In the genomic region with DNA sequence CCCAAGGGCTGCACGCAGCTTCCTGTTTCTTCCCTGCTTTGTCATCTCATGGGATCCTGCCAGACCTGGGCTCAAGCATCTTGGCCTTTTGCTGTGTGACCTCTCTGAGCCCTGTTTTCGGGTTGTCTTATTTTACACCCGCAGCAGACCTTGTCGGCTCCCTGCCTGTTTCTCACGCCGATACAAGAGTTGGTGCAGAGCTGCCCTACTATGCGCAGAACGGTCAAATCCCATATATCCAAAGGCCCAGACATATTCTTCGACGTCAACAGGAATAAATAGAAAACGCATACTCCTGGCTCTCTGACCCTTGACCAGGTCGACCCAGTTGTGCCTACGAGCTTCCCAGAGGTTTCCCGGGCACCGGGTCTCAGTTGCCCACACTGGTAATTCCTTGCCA, we compare ENCODE assay signal across 9 mouse cellular contexts. TPM values are rescaled to one million over a fixed set of nuclear protein-coding genes. Genes with fewer than 3 reads are reported as not detected.
DNase-seq lines count a peak whose midpoint lies in the region; ATAC-seq and TF ChIP-seq lines count a peak whose summit lies in the region.
"Had no signal": no experiment of that assay in that cellular context is flagged by ENCODE, and none has a peak within 500 bp of the region (broad histone marks: within the 10 kb centered on the region; RNA-seq: fewer than 3 reads in every experiment).

No protein-coding gene starts in this region.

- intact Hi-C loops in gastrocnemius, adult 2 months (cut with DNase I): loop anchor here (1.0 kb wide), 2 partner anchors 41 to 46 kb away; a partner anchor contains a TSS
- intact Hi-C loops in gastrocnemius, postnatal 14 days (cut with DNase I; ENCODE audit: low total_unique reads): no loop called here

- no peak overlapping the region for H3K9ac ChIP-seq in CH12.LX (ENCODE audit: insufficient read depth, low read depth)
- no peak overlapping the region for H3K9ac ChIP-seq in forebrain, postnatal 0 days
- no peak overlapping the region for H3K9ac ChIP-seq in liver, embryonic 16.5 days (ENCODE audit: low read depth, low read length)

- H3K4me2 ChIP-seq in CH12.LX (ENCODE audit: insufficient read depth, low read depth, poor library complexity, severe bottlenecking): no peak overlapping the region
- H3K4me2 ChIP-seq in forebrain, postnatal 0 days (ENCODE audit: low read depth): peak overlapping the region; percentile 44
- peak overlapping the region; percentile 53; the same call in 1 of the 2 replicates for H3K4me2 ChIP-seq in liver, embryonic 16.5 days (ENCODE audit: low read depth, low read length)

- H3K27ac ChIP-seq in gastrocnemius, adult 2 months: peak overlapping the region; percentile 80
- H3K27ac ChIP-seq in CH12.LX (ENCODE audit: insufficient read depth, low read depth): no peak overlapping the region
- peak overlapping the region; percentile 41; the same call in 1 of the 2 replicates for H3K27ac ChIP-seq in forebrain, postnatal 0 days (ENCODE audit: low read depth, low read length)
- 0 out of 2 replicates have a peak overlapping the region, but pooled peaks have one; percentile 41 for H3K27ac ChIP-seq in liver, embryonic 16.5 days (ENCODE audit: low read length)

- 83% methylated on average over 15 of the region's 15 CpGs for WGBS in forebrain, postnatal 0 days
- 64% methylated on average over 15 of the region's 15 CpGs for WGBS in liver, embryonic 16.5 days (ENCODE audit: insufficient replicate concordance)

- no peaks in the 10 kb centered on the region for H3K79me2 ChIP-seq in CH12.LX (replicated peaks; ENCODE audit: control insufficient read depth, extremely low read depth, insufficient read depth, poor library complexity, severe bottlenecking)

- no peaks in the 10 kb centered on the region for H3K9me3 ChIP-seq in CH12.LX (replicated peaks; ENCODE audit: low read length)
- no peaks in the 10 kb centered on the region for H3K9me3 ChIP-seq in forebrain, postnatal 0 days (ENCODE audit: low read length)
- H3K9me3 ChIP-seq in liver, embryonic 16.5 days (replicated peaks; ENCODE audit: control insufficient read depth, low read length): no peaks in the 10 kb centered on the region

- in situ Hi-C loops in CH12.LX (cut with MboI; ENCODE audit: low pct_ligation_motif_present, low pct_unique_long_range_greater_than_20kb, low sequenced_read_pairs): loop anchor here (5.0 kb wide), 1 partner anchor 47 kb away; a partner anchor contains a TSS

- no peaks in the 10 kb centered on the region for H3K36me3 ChIP-seq in CH12.LX (replicated peaks in 1 of 2; ENCODE audit: control insufficient read depth in 1 of 2, insufficient read depth in 1 of 2, low read length in 1 of 2)
- H3K36me3 ChIP-seq in forebrain, postnatal 0 days (ENCODE audit: insufficient read depth): peaks cover 8% of the 10 kb centered on the region; the same call in 1 of the 2 replicates
- H3K36me3 ChIP-seq in liver, embryonic 16.5 days (ENCODE audit: control insufficient read depth, insufficient read depth): no peaks in the 10 kb centered on the region

- TF ChIP-seq CTCF in gastrocnemius, adult 2 months (IDR thresholded peaks at IDR 0.05): no peak
- no peak for TF ChIP-seq CTCF in CH12.LX (conservative IDR thresholded peaks at IDR 0.05 in 1 of 2, IDR thresholded peaks at IDR 0.05 in 1 of 2; ENCODE audit: low read depth in 2 of 2, low read length in 2 of 2)
- TF ChIP-seq CTCF in forebrain, postnatal 0 days (IDR thresholded peaks at IDR 0.05; ENCODE audit: low read depth): no peak

- no peak for TF ChIP-seq EP300 in CH12.LX (IDR thresholded peaks at IDR 0.05; ENCODE audit: low read length)

- no peak for TF ChIP-seq POLR2A in CH12.LX (IDR thresholded peaks at IDR 0.05; ENCODE audit: low read depth, low read length)

- dilution Hi-C loops in CH12.LX (cut with MboI; ENCODE audit: extremely low pct_ligation_motif_present, extremely low pct_unique_long_range_greater_than_20kb, low sequenced_read_pairs): loop anchor here (25.0 kb wide), 1 partner anchor 93 kb away; a partner anchor contains a TSS

- H3K27me3 ChIP-seq in CH12.LX (replicated peaks): peaks cover 22% of the 10 kb centered on the region
- no peaks in the 10 kb centered on the region for H3K27me3 ChIP-seq in forebrain, postnatal 0 days (ENCODE audit: insufficient read depth, low read length)
- no peaks in the 10 kb centered on the region for H3K27me3 ChIP-seq in liver, embryonic 16.5 days (ENCODE audit: control insufficient read depth, insufficient read depth, low read depth, low read length)

- H3K4me1 ChIP-seq in CH12.LX (ENCODE audit: control insufficient read depth in 1 of 2, insufficient read depth in 2 of 2): peaks cover 0 to 17% of the 10 kb centered on the region in 2 experiments; a peak in 2 of 4 replicates
- no peaks in the 10 kb centered on the region for H3K4me1 ChIP-seq in forebrain, postnatal 0 days (ENCODE audit: insufficient read depth)
- H3K4me1 ChIP-seq in liver, embryonic 16.5 days (ENCODE audit: control insufficient read depth, low read depth, low read length): peaks cover 3% of the 10 kb centered on the region; the same call in 1 of the 2 replicates

- no peak for ATAC-seq in forebrain, postnatal 0 days
- no peak for ATAC-seq in liver, embryonic 16.5 days (ENCODE audit: low read depth)

- H3K4me3 ChIP-seq in gastrocnemius, adult 2 months: peak overlapping the region; percentile 59
- H3K4me3 ChIP-seq in CH12.LX (replicated peaks in 1 of 3; ENCODE audit: low read depth in 2 of 3, low read length in 2 of 3, poor library complexity in 1 of 3): peak overlapping the region in 2 of 3 experiments; percentile 32 to 55
- no peak overlapping the region for H3K4me3 ChIP-seq in forebrain, postnatal 0 days (ENCODE audit: low read depth, low read length)
- no peak overlapping the region for H3K4me3 ChIP-seq in liver, embryonic 16.5 days (ENCODE audit: low read depth, low read length)

- no peak for TF ChIP-seq RAD21 in CH12.LX (IDR thresholded peaks at IDR 0.05; ENCODE audit: low read depth, low read length)

- DNase-seq in gastrocnemius, adult 2 months: no peak
- DNase-seq in gastrocnemius, postnatal 14 days: no peak
- no peak for DNase-seq in CH12.LX (ENCODE audit: extremely low read depth)
- DNase-seq in forebrain, postnatal 0 days: no peak
- DNase-seq in cerebellum, adult 9-10 months: no peak
- DNase-seq in right cerebral cortex, postnatal 36 days (ENCODE audit: low spot score in 2 of 2): no peak
- no peak for DNase-seq in gastrocnemius, postnatal 25 days

TF ChIP-seq in CH12.LX, 34 proteins besides CTCF, POLR2A, EP300 and RAD21:
- TF ChIP-seq USF1 (IDR thresholded peaks at IDR 0.05; ENCODE audit: low read depth, low read length) (no peak), ZKSCAN1 (IDR thresholded peaks at IDR 0.05; ENCODE audit: borderline replicate concordance, low read depth, low read length) (peak; percentile 74)

RNA-seq across cellular contexts. Expression of a gene that starts 40.3 kb away (rescaled TPM):
- total RNA-seq in gastrocnemius, adult 2 months (2021): 10 to 100 TPM; 19.6 to 24.6 TPM
- total RNA-seq in gastrocnemius, postnatal 14 days (2021): 10 to 100 TPM; 29.2 to 35.1 TPM
- total RNA-seq in CH12.LX (2012; rRNA removed) (0.67 and 0.93 TPM in 2 replicates), CH12.LX (2014; rRNA removed) (0.76 and 0.85 TPM in 2 replicates)
- 3.6 and 4.6 TPM in 2 replicates for polyA plus RNA-seq in CH12.LX (2012; ENCODE audit: insufficient read length, low read depth)
- total RNA-seq in forebrain, postnatal 0 days (2014; rRNA removed): 9.2 and 10.9 TPM in 2 replicates
- 2.7 and 3.3 TPM in 2 replicates for polyA plus RNA-seq in forebrain, postnatal 0 days (2015; fragmentation: Nextera tagmentation; extraction: Ambion mirVana)
- polyA plus RNA-seq in liver, embryonic 16.5 days (2015; fragmentation: Nextera tagmentation; extraction: Ambion mirVana): 2.6 and 3.4 TPM in 2 replicates
- 10 to 100 TPM; 25.7 to 28.0 TPM for total RNA-seq in gastrocnemius, postnatal 25 days (2021)

RNA-seq across cellular contexts. Expression of a gene that starts 46.0 kb away (rescaled TPM):
- total RNA-seq in gastrocnemius, adult 2 months (2021): not detected
- not detected for total RNA-seq in gastrocnemius, postnatal 14 days (2021)
- total RNA-seq in CH12.LX (2012; rRNA removed) (not detected in 2 replicates), CH12.LX (2014; rRNA removed) (not detected in 2 replicates)
- not detected in 2 replicates for polyA plus RNA-seq in CH12.LX (2012; ENCODE audit: insufficient read length, low read depth)
- not detected in 2 replicates for total RNA-seq in forebrain, postnatal 0 days (2014; rRNA removed)
- not detected in 2 replicates for polyA plus RNA-seq in forebrain, postnatal 0 days (2015; fragmentation: Nextera tagmentation; extraction: Ambion mirVana)
- polyA plus RNA-seq in liver, embryonic 16.5 days (2015; fragmentation: Nextera tagmentation; extraction: Ambion mirVana): not detected in 2 replicates
- total RNA-seq in gastrocnemius, postnatal 25 days (2021): not detected
- total RNA-seq: adrenal gland, postnatal 10 days had no signal

Comparison
In these comparisons a context has a peak if more than half of its experiments do, and no peak if none do; other contexts are left out.
1. H3K4me3 ChIP-seq: peak in gastrocnemius, adult 2 months (single experiment) and CH12.LX (2 of 3); none in forebrain, postnatal 0 days (single experiment) and liver, embryonic 16.5 days (single experiment).